Mouse (Mus musculus) G1E (cell line): ENCODE measurements at regions not wholly inside any gene's neighbourhood (a gene's known extent, or its start where the extent isn't known, plus 50 kb on each side); places are given as distances from the start of the nearest gene placed in this dataset.

Experiments used
- ATAC-seq: 2 replicates; pipeline ENCODE4 v1.8.0; 2016; ENCODE audit warnings: mild to moderate bottlenecking; ENCODE audit not compliant: insufficient number of reproducible peaks, poor library complexity, low FRiP score, severe bottlenecking; ENCODE audit errors: extremely low read depth
- DNase-seq: peaks from one replicate; pipeline ENCODE4 v3.0.0; 2012; ENCODE audit warnings: low spot score
- H3K27me3 ChIP-seq: 2 replicates; pipeline ENCODE4 v1.6.1; 2012; ENCODE audit warnings: mild to moderate bottlenecking, low read length, inconsistent platforms; ENCODE audit not compliant: insufficient read depth
- H3K36me3 ChIP-seq: replicated peaks from 2 replicates; pipeline ENCODE3; 2012; ENCODE audit warnings: mild to moderate bottlenecking, inconsistent platforms
- H3K4me1 ChIP-seq: 2 replicates; pipeline ENCODE4 v1.6.1; 2012; ENCODE audit warnings: low read depth, low read length, inconsistent platforms, mixed read lengths; ENCODE audit not compliant: insufficient read depth
- H3K4me3 ChIP-seq: 2 replicates; pipeline ENCODE4 v1.5.1; 2012; ENCODE audit warnings: low read depth, mild to moderate bottlenecking, inconsistent platforms, low read length, moderate library complexity, mixed read lengths
- H3K9me3 ChIP-seq: replicated peaks from 2 replicates; pipeline ENCODE4 v1.6.1; 2012; ENCODE audit warnings: inconsistent platforms
- CTCF ChIP-seq: IDR thresholded peaks from 2 replicates; pipeline ENCODE4 v1.5.1; 2012; ENCODE audit warnings: low read depth, low read length, inconsistent platforms, mixed read lengths
- GATA1 ChIP-seq: IDR thresholded peaks from 2 replicates; pipeline ENCODE4 v1.6.1; 2012; ENCODE audit warnings: borderline replicate concordance, low read length, inconsistent platforms, mixed read lengths
- GATA2 ChIP-seq: IDR thresholded peaks from 2 replicates; pipeline ENCODE4 v1.6.1; 2012; ENCODE audit warnings: low read depth, low read length, inconsistent platforms, borderline replicate concordance
- POLR2AphosphoS5 ChIP-seq: IDR thresholded peaks from 2 replicates; pipeline ENCODE4 v1.6.1; 2012; ENCODE audit warnings: low read depth, low read length, inconsistent platforms; ENCODE audit not compliant: insufficient replicate concordance
- TAL1 ChIP-seq: conservative IDR thresholded peaks from 2 replicates; pipeline ENCODE4 v1.6.1; 2012; ENCODE audit warnings: low read depth, low read length, inconsistent platforms, mixed read lengths

GRCm38 (mm10) chr8:116025321-116025720, 317.7 kb upstream of the Maf start:
- ATAC-seq, result no peak
- H3K36me3 ChIP-seq, result no peaks in the 10 kb centered on the region
- no peak overlapping the region for H3K4me3 ChIP-seq
- H3K4me1 ChIP-seq, result no peaks in the 10 kb centered on the region
- TF ChIP-seq POLR2AphosphoS5, result no peak
- no peak for TF ChIP-seq GATA1
- TF ChIP-seq TAL1, result no peak
- no peak for TF ChIP-seq GATA2
- TF ChIP-seq CTCF, result no peak
- peaks cover 34% of the 10 kb centered on the region for H3K9me3 ChIP-seq
- no peak for DNase-seq
- H3K27me3 ChIP-seq, result no peaks in the 10 kb centered on the region

GRCm38 (mm10) chr8:116024811-116025210, 317.2 kb upstream of the Maf start:
- ATAC-seq, result no peak
- no peaks in the 10 kb centered on the region for H3K36me3 ChIP-seq
- TF ChIP-seq GATA1 (no peak), TAL1 (no peak), POLR2AphosphoS5 (no peak), GATA2 (no peak), CTCF (no peak)
- H3K4me3 ChIP-seq, result no peak overlapping the region
- H3K4me1 ChIP-seq, result no peaks in the 10 kb centered on the region
- H3K27me3 ChIP-seq, result no peaks in the 10 kb centered on the region
- DNase-seq, result no peak
- H3K9me3 ChIP-seq, result peaks cover 33% of the 10 kb centered on the region

GRCm38 (mm10) chr8:116021691-116022090, 314.1 kb upstream of the Maf start:
- H3K4me1 ChIP-seq, result no peaks in the 10 kb centered on the region
- DNase-seq (no peak), ATAC-seq (no peak)
- no peaks in the 10 kb centered on the region for H3K27me3 ChIP-seq
- H3K4me3 ChIP-seq, result no peak overlapping the region
- H3K9me3 ChIP-seq, result peaks cover 32% of the 10 kb centered on the region
- no peak for TF ChIP-seq POLR2AphosphoS5
- TF ChIP-seq CTCF, result no peak
- no peak for TF ChIP-seq GATA1
- no peak for TF ChIP-seq GATA2
- TF ChIP-seq TAL1, result no peak
- H3K36me3 ChIP-seq, result no peaks in the 10 kb centered on the region

GRCm38 (mm10) chr8:115995320-115995719, 287.7 kb upstream of the Maf start:
- TF ChIP-seq POLR2AphosphoS5 (no peak), GATA1 (no peak)
- DNase-seq (no peak), ATAC-seq (no peak)
- H3K36me3 ChIP-seq, result no peaks in the 10 kb centered on the region
- peaks cover 55% of the 10 kb centered on the region for H3K9me3 ChIP-seq
- no peaks in the 10 kb centered on the region for H3K27me3 ChIP-seq
- no peaks in the 10 kb centered on the region for H3K4me1 ChIP-seq
- H3K4me3 ChIP-seq, result no peak overlapping the region

GRCm38 (mm10) chr8:115991989-115992388, 284.4 kb upstream of the Maf start:
- no peak overlapping the region for H3K4me3 ChIP-seq
- peaks cover 48% of the 10 kb centered on the region for H3K9me3 ChIP-seq
- H3K27me3 ChIP-seq, result no peaks in the 10 kb centered on the region
- ATAC-seq (no peak), DNase-seq (no peak)
- no peaks in the 10 kb centered on the region for H3K36me3 ChIP-seq
- no peak for TF ChIP-seq TAL1
- no peak for TF ChIP-seq CTCF
- no peak for TF ChIP-seq POLR2AphosphoS5
- TF ChIP-seq GATA2, result no peak
- TF ChIP-seq GATA1, result no peak
- no peaks in the 10 kb centered on the region for H3K4me1 ChIP-seq

- no peak for DNase-seq
- Histone ChIP-seq H3K36me3 (no peaks in the 10 kb centered on the region), H3K4me3 (no peak overlapping the region), H3K9me3 (peaks cover 69% of the 10 kb centered on the region), H3K4me1 (no peaks in the 10 kb centered on the region), H3K27me3 (no peaks in the 10 kb centered on the region)
- TF ChIP-seq CTCF (no peak), GATA1 (no peak), POLR2AphosphoS5 (no peak), GATA2 (no peak), TAL1 (no peak)
- ATAC-seq, result no peak
These were observed 275.8 kb upstream of the Maf start for GRCm38 (mm10) chr8:115983397-115983796.

GRCm38 (mm10) chr8:115982326-115982725, 274.7 kb upstream of the Maf start:
- Histone ChIP-seq H3K9me3 (peaks cover 66% of the 10 kb centered on the region), H3K4me3 (no peak overlapping the region), H3K27me3 (no peaks in the 10 kb centered on the region), H3K36me3 (no peaks in the 10 kb centered on the region), H3K4me1 (no peaks in the 10 kb centered on the region)
- ATAC-seq (no peak), DNase-seq (no peak)
- TF ChIP-seq GATA1, result no peak
- no peak for TF ChIP-seq TAL1
- no peak for TF ChIP-seq POLR2AphosphoS5
- TF ChIP-seq CTCF, result no peak
- TF ChIP-seq GATA2, result no peak
